Mouse (Mus musculus) forebrain, embryonic 13.5 days (tissue): ENCODE results near the gene 2700097O09Rik. TPM values are rescaled to one million over a fixed set of nuclear protein-coding genes. Genes with fewer than 3 reads are reported as not detected.

Experiments
- ATAC-seq: fragments of 200-750 bp; cut with Nextera tagmentation; 2 replicates; pipeline ENCODE4 v1.8.0; 2017
- H3K27ac ChIP-seq: fragments of 300-500 bp; sonication (generic); 2 replicates; pipeline ENCODE4 v1.5.1; 2015; ENCODE audit warnings: inconsistent platforms, mild to moderate bottlenecking, moderate library complexity
- H3K27me3 ChIP-seq: fragments of 300-500 bp; sonication (generic); 2 replicates; pipeline ENCODE4 v1.6.1; 2015; ENCODE audit warnings: mild to moderate bottlenecking, inconsistent platforms
- H3K36me3 ChIP-seq: fragments of 300-500 bp; sonication (generic); 2 replicates; pipeline ENCODE4 v1.6.1; 2015; ENCODE audit warnings: mild to moderate bottlenecking, inconsistent platforms; ENCODE audit not compliant: poor library complexity, severe bottlenecking
- H3K4me1 ChIP-seq: fragments of 300-500 bp; sonication (generic); 2 replicates; pipeline ENCODE4 v1.6.1; 2015; ENCODE audit warnings: inconsistent platforms
- H3K4me2 ChIP-seq: fragments of 300-500 bp; sonication (generic); 2 replicates; pipeline ENCODE4 v1.6.1; 2015; ENCODE audit warnings: inconsistent platforms, mild to moderate bottlenecking, moderate library complexity
- H3K4me3 ChIP-seq: fragments of 300-500 bp; sonication (generic); 2 replicates; pipeline ENCODE4 v1.5.1; 2015; ENCODE audit warnings: mild to moderate bottlenecking, inconsistent platforms
- H3K9ac ChIP-seq: fragments of 300-500 bp; sonication (generic); 2 replicates; pipeline ENCODE4 v1.6.1; 2015; ENCODE audit warnings: mild to moderate bottlenecking, inconsistent platforms
- H3K9me3 ChIP-seq: fragments of 300-500 bp; sonication (generic); replicated peaks from 2 replicates; pipeline ENCODE4 v1.6.1; 2016; ENCODE audit warnings: inconsistent platforms
- WGBS: fragments of 180-500 bp; shearing (Covaris S2); methylation state at CpG from one replicate; pipeline ENCODE4 v1.1.7; 2015; 5-methylcytosine and 5-hydroxymethylcytosine counted together
- polyA plus RNA-seq: library from polyadenylated mRNA; unstranded; fragments of >200 nt; fragmentation: Nextera tagmentation; extraction: Ambion mirVana; gene quantifications from 2 replicates; pipeline ENCODE4 v1.2.1, GENCODE M21; 2015

The 2700097O09Rik gene
- polyA plus RNA-seq, 1 experiment from 2014 or later: 42.5 TPM

DNA sequence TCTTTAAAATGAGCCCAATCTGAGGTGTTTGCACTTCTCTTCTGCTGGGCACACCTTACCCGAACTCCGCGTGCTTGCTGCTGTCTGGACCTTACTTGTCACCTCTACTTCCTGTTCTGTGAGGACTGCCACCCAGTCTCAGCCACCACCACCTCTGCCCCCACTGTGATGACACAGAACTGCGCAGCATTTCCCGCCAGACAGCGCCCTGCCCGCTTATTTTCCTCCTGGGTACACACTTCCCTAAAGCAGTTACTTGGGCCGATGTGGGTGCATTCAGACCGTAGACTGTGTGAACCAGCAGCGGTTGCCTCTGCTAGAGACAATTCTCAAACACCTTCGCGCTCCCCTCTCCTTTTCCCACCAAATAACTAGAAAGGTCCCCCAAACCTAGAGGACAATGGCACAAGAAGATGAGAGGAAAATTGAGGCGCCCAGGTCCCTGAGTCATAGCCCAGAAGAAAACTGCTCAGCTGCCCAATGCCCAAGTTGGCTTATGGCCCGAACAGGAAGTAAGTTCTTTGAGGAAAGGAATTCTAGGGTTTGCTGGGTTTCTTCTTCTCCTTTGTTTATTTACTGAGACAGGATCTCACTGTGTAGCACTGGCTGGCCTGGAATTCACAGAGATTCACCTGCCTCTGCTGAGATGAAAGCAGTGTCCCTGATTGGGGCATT is 80.8 kb downstream of the 2700097O09Rik start:
- Histone ChIP-seq H3K36me3 (no peaks in the 10 kb centered on the region), H3K4me1 (no peaks in the 10 kb centered on the region), H3K4me2 (no peak overlapping the region), H3K27me3 (no peaks in the 10 kb centered on the region), H3K9me3 (no peaks in the 10 kb centered on the region), H3K4me3 (no peak overlapping the region), H3K27ac (no peak overlapping the region), H3K9ac (no peak overlapping the region)
- WGBS: 90% methylated on average over 14 of the region's 14 CpGs
- no peak for ATAC-seq

- no peak for ATAC-seq
- Histone ChIP-seq H3K4me3 (no peak overlapping the region), H3K36me3 (no peaks in the 10 kb centered on the region), H3K9ac (no peak overlapping the region), H3K27me3 (no peaks in the 10 kb centered on the region), H3K9me3 (no peaks in the 10 kb centered on the region), H3K27ac (no peak overlapping the region), H3K4me2 (no peak overlapping the region), H3K4me1 (no peaks in the 10 kb centered on the region)
- WGBS: 83% methylated on average over 5 of the region's 5 CpGs
These were observed 81.5 kb downstream of the 2700097O09Rik start for GRCm38 (mm10) chr12:54998411-54998810.

- H3K27ac ChIP-seq: no peak overlapping the region
- H3K9ac ChIP-seq: no peak overlapping the region
- 83% methylated on average over 6 of the region's 6 CpGs for WGBS
- no peaks in the 10 kb centered on the region for H3K36me3 ChIP-seq
- ATAC-seq: no peak
- no peak overlapping the region for H3K4me2 ChIP-seq
- no peak overlapping the region for H3K4me3 ChIP-seq
- no peaks in the 10 kb centered on the region for H3K4me1 ChIP-seq
- H3K27me3 ChIP-seq: no peaks in the 10 kb centered on the region
- H3K9me3 ChIP-seq: no peaks in the 10 kb centered on the region
These were observed 82.9 kb downstream of the 2700097O09Rik start for GRCm38 (mm10) chr12:54996979-54997474.

DNA sequence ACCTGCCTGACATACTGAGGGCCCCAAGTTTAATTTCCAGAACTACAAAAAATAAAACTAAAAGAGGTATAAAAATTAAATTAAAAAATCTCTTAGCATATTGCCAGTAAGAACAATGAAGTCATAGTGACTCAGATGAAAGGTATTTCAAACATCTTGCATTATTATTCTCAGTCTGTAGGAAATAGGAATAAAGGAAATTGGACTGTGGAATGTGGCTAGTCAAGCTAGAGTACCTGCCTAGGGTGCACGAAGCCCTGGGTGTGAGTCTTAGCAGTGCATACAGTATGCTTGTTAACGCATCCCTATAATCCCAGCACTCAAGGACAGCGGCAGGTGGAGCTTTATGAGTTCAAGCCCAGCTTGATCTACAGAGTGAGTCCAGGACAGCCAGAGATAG is 83.9 kb downstream of the 2700097O09Rik start:
- Histone ChIP-seq H3K36me3 (no peaks in the 10 kb centered on the region), H3K27me3 (no peaks in the 10 kb centered on the region), H3K9me3 (no peaks in the 10 kb centered on the region), H3K4me2 (no peak overlapping the region), H3K9ac (no peak overlapping the region), H3K27ac (no peak overlapping the region), H3K4me3 (no peak overlapping the region), H3K4me1 (no peaks in the 10 kb centered on the region)
- ATAC-seq: no peak
- WGBS: 80% methylated on average over 3 of the region's 3 CpGs

Other genes with a start within 250 kb of the 2700097O09Rik start
- gene Cfl2, start 217.2 kb downstream of the 2700097O09Rik start, polyA plus RNA-seq: 308 and 322 TPM in 2 replicates
- gene Gm20403, start 93.6 kb downstream of the 2700097O09Rik start, polyA plus RNA-seq: not detected in 2 replicates
- gene Baz1a, start 65.8 kb downstream of the 2700097O09Rik start, polyA plus RNA-seq: 27.0 and 29.9 TPM in 2 replicates
- 167 and 195 TPM in 2 replicates for gene Srp54a, start 152 bp upstream of the 2700097O09Rik start, polyA plus RNA-seq
- 26.1 and 27.5 TPM in 2 replicates for gene Fam177a, start 44.4 kb upstream of the 2700097O09Rik start, polyA plus RNA-seq
- 63.0 and 65.2 TPM in 2 replicates for gene Srp54b, start 75.0 kb upstream of the 2700097O09Rik start, polyA plus RNA-seq
- 1.3 TPM in 1 of 2 replicates, not detected in the other for gene 1700047I17Rik2, start 119.5 kb upstream of the 2700097O09Rik start, polyA plus RNA-seq
- 72.0 and 81.4 TPM in 2 replicates for gene Srp54c, start 150.1 kb upstream of the 2700097O09Rik start, polyA plus RNA-seq
- 8.9 and 12.3 TPM in 2 replicates for gene 1110008L16Rik, start 219.5 kb upstream of the 2700097O09Rik start, polyA plus RNA-seq
- gene Ppp2r3c, start 222.9 kb upstream of the 2700097O09Rik start, polyA plus RNA-seq: 27.1 and 28.1 TPM in 2 replicates